Mouse (Mus musculus) layer of hippocampus, postnatal 10 days (tissue): ENCODE data around the gene Dnajb9. TPM values are rescaled to one million over a fixed set of nuclear protein-coding genes. Genes with fewer than 3 reads are reported as not detected.
"Not testable (repeated sequence)": the region's sequence is repeated elsewhere in the genome, so short reads cannot be mapped to it uniquely, and the experiment has no call there.

Experiments
- DNase-seq, 2 experiments: peaks; one replicate each; pipeline ENCODE4 v3.0.0; 2021; ENCODE audit warnings: low spot score in 2 of 2
- long read RNA-seq: library from polyadenylated mRNA; stranded (forward); transcript quantifications from one replicate; pipeline ENCODE4 v2.0.0, GENCODE M21; 2023
- total RNA-seq, 2 experiments: library from RNA; stranded (reverse); gene quantifications; 2 replicates each; pipeline ENCODE4 v1.2.3; 2021

Dnajb9 gene
- 10 to 100 TPM; 25.4 to 28.9 TPM for total RNA-seq
- long read RNA-seq, transcript Dnajb9-201 (3 exons, 2,461 nt): major isoform, 37 of 40 reads
- long read RNA-seq, partial matches to known transcripts: 0 of 40 reads
- long read RNA-seq, other reads (novel, unspliced or antisense): 3 of 40 reads

DNA sequence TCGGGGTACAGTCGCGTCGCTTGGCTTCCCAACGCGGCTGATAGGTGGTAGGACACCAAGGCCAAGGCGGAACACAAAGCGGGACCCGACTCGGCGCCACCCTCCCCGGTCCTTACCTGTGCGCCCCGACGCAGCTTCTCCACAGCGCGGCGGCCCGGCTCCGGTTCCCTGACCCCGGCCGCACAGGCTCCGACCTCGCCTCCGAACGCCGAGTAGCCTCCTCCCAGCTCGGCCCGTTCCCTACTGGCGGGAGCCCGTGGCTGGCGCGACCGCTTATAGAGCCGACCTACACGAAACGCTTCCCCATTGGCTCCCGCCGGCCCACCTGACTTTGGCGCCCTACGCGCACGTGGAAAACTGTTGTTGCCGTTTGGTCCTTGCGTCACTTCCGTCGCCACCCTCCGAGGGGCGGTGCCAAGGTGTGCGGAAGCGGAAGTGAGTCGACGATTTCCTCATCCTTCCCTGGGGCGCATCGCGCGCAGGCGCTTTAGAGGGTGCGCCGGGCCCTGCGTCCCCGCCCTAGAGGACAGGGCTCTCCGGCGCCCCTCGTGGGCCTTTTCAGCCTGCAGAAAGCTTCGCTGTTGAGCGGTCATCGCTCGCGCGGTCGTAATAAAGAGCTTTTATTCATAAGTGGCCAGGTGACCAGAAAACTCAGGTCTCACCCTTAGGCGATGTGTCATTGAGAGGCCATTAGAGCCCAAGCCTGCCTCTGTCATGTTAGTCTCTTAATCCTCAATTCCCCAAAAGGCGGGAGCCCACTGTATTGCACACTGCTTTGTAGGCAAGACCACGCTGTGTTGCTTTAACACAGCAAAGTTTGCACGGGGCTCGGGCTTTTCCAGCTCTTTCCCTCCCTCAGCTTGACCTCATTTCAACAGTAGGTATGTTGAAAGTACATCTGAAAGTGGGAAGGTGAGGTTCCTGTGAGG, at the start of gene Dnajb9:
TSS of gene Dnajb9 (minus strand) at position 503 of the 929 bp plus-strand sequence.
- peak; percentile 100 for DNase-seq

- DNase-seq: no peak
Measured at GRCm38 (mm10) chr12:44248309-44248977, 38.3 kb upstream of the Dnajb9 start.

- DNase-seq: no peak
Measured at GRCm38 (mm10) chr12:44245739-44246138, 35.6 kb upstream of the Dnajb9 start.

- no peak for DNase-seq
Measured at GRCm38 (mm10) chr12:44242407-44242806, 32.3 kb upstream of the Dnajb9 start.

GRCm38 (mm10) chr12:44241090-44241489, 31.0 kb upstream of the Dnajb9 start:
- no peak for DNase-seq

- DNase-seq: no peak
Measured at GRCm38 (mm10) chr12:44224650-44225049, 14.5 kb upstream of the Dnajb9 start.

DNA sequence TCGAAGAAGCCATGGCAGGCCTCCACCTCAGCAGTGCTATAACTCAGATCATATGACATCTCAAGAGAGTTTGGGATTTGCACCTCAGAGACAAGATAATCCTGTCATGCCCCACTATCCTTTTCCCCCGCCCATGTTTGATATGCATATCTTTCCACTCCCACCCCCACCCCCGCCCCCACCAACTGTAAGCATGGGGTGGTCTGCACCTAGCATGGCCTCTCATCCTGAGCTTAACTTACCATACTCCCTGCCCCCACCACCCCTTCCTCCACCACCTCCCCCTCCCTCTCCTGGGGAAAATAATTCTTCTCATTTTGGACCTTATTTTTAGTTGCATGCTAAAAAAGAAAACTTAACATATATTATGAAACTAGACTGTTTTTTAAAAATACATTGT, 12.9 kb upstream of the Dnajb9 start:
- DNase-seq: no peak

GRCm38 (mm10) chr12:44221651-44222356, 11.7 kb upstream of the Dnajb9 start:
- peak; percentile 18 to 39 for DNase-seq

GRCm38 (mm10) chr12:44221070-44221469, 10.9 kb upstream of the Dnajb9 start, which contains the start of gene Pnpla8:
Gene Pnpla8, plus strand, starts transcription at chr12:44221370.
- not testable (repeated sequence) for DNase-seq

DNA sequence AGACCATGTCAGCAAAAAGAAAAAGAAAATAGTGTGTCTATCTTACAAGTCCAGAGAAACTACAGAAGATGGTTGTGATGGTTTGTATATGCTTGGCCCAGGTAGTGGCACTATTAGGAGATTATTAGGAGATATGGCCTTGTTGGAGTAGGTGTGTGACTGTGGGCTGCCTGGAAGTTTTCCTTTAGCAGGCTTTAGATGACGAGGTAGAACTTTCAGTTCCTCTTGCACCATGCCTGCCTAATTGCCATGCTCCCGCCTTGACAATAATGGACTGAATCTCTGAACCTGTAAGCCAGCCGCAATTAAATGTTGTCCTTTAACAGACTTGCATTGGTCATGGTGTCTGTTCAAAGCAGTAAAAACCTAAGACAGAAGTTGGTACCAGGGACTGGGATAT, 1.4 kb upstream of the Dnajb9 start:
- no peak for DNase-seq

DNA sequence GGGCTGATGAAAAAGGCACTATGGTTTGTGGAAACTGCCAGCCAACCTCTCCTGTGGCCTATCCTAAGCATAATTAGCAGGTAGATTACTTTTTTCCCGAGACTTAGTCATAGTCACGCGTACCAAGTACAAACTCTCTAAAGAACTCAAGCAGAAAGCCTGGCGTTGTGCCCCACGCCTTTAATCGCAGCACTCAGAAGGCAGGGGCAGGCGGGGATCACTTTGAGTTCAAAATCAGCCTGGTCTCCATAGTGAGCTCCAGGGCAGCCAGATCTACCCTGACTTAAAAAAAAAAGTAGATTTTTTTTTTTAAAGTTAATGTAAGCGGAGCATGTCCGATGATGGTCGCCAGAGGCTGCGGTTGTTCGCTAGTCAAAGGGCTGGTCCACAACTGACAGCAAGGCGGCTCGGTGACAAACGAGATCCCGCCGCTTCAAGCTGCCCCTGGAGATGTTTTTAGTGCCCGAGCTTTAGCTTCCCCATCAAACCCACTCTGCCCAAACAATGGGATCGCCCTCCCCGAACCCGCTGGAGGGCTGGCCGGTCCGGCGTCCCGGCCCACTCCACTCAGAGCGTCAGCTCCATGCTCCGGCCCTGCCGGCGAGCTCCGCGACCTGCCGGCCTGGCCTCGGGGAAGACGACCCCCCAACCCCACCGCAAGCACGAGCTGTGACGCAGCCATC, 844 bp downstream of the Dnajb9 start:
- peak; percentile 40 to 55 for DNase-seq

- DNase-seq: no peak
Measured at GRCm38 (mm10) chr12:44197873-44198525, 12.1 kb downstream of the Dnajb9 start.

GRCm38 (mm10) chr12:44181081-44181982, 28.8 kb downstream of the Dnajb9 start:
- peak; percentile 56 to 67 for DNase-seq

DNA sequence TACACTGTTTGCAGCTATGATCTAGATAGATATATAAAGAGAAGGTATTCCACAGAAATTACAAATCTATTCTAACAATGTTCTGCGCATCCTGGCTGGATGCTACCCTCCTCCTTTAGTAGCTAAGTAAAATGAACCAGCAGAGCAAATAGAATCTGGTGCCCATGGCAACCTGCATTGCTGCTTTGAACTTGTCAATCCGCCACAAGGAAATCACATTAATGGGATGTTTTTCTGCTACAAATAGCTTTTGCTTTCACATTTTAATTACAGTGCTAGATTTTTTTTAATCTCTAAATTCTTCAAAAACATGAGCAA, 33.1 kb downstream of the Dnajb9 start:
- peak in 1 of 2 experiments; percentile 15 for DNase-seq

DNA sequence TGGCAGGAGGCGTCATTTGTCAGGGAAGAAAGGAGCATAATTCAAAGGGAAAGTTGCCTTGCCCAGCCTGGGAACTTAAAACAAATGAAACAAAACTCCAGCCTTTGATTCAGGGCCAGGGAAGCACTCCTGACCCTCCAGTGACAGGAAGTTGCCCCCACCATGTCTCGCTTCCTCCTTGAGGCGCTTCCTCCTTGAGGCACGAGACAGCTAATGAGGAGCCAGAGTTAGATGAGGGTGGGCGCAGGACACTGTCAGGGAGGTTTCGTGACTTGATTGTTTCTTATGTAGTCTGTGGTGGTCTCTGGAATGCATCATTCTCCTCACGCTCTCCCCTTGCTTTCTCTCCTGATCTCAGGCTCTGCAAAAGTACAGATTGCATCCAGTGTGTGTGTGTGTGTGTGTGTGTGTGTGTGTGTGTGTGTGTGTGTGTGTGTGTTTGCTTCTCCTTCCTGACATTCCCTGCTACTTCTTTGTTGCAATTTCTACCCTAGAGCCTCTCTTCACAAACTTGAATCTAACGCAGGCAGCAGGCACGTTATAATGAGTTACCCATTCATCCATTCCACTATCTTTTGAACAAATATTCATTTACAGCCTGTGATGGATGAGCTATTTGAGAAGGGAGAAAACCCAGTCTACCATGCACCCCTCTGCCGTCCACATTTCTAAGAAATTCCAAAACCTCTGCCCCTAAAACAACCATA, 33.6 kb downstream of the Dnajb9 start:
- peak; percentile 8 to 16 for DNase-seq

GRCm38 (mm10) chr12:44166949-44167348, 43.2 kb downstream of the Dnajb9 start:
- peak; percentile 38 to 53 for DNase-seq

GRCm38 (mm10) chr12:44159349-44159748, 50.8 kb downstream of the Dnajb9 start:
- no peak for DNase-seq
